Mouse (Mus musculus) lung, adult 2 months (tissue): Measurements from ENCODE around the gene Cfap97d2. TPM values are rescaled to one million over a fixed set of nuclear protein-coding genes. Genes with fewer than 3 reads are reported as not detected.

Experiments used
- DNase-seq: peaks from one replicate; pipeline ENCODE4 v3.0.0; 2022
- H3K4me1 ChIP-seq: fragments of 200-500 bp; 2 replicates; pipeline ENCODE4 v1.6.1; 2011; ENCODE audit warnings: low read length; ENCODE audit not compliant: control insufficient read depth, insufficient read depth
- H3K4me3 ChIP-seq: fragments of 200-500 bp; replicated peaks from 2 replicates; pipeline ENCODE3; 2011; ENCODE audit warnings: low read depth, mild to moderate bottlenecking, control low read depth, low read length; ENCODE audit errors: extremely low read depth
- CTCF ChIP-seq: fragments of 200-500 bp; IDR thresholded peaks from 2 replicates; pipeline ENCODE4 v1.5.1; 2011; ENCODE audit warnings: mild to moderate bottlenecking, low read length, control low read depth; ENCODE audit not compliant: insufficient read depth
- POLR2A ChIP-seq: fragments of 200-500 bp; IDR thresholded peaks from 2 replicates; pipeline ENCODE4 v1.6.1; 2011; ENCODE audit warnings: low read depth, mild to moderate bottlenecking, control low read depth, low read length, borderline replicate concordance; ENCODE audit errors: extremely low read depth
- WGBS: fragments of 180-500 bp; shearing (Covaris S2); methylation state at CpG from one replicate; pipeline ENCODE4 v1.1.7; 2018; 5-methylcytosine and 5-hydroxymethylcytosine counted together
- polyA plus RNA-seq: library from polyadenylated mRNA; depleted of rRNA; stranded (reverse); fragments of >200 nt; gene quantifications from 2 replicates; pipeline ENCODE4 v1.2.3, GENCODE M21; 2012

Cfap97d2 gene
- polyA plus RNA-seq, 1 experiment = 2.5 TPM

GRCm38 (mm10) chr8:13673215-13673614, 32.5 kb upstream of the Cfap97d2 start:
- WGBS = 73% methylated on average over 4 of the region's 4 CpGs
- TF ChIP-seq POLR2A (no peak), CTCF (no peak)
- no peak for DNase-seq
- H3K4me1 ChIP-seq = peaks cover 18% of the 10 kb centered on the region
- H3K4me3 ChIP-seq = no peak overlapping the region

DNA sequence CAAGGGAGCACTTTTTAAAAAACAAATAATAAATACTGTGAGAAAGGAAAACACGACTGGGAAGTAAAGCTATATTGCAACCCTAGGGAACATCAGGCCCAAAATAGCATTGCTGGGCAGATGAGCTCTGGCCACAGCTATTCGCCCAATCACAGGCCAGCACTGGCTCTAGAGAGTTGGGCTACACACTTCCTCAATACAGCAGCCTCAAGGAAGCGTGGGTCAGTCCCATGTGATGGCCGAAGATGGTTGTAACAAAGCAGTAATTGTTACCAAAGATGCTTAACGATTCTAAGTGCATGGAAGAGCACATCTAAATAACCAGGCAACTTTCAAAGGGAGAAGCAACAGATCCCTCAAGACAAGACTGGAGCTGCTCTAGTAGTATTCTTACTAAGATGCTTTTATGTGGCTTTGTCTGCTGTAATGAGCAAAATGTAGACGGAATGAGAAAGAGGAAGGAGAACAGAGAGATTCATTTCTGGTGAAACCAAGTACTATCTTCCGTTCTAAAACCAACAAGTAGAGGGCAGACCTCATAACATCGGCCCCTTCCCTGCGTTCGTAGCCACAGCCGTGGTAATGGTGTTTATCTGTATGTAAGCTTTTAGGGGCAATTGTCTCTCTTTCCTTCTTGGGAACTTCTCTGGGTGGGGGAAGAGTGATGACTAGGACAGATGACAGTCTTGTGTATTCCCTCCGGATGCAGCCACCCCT, 31.2 kb upstream of the Cfap97d2 start:
- peak overlapping the region; percentile 27 for H3K4me3 ChIP-seq
- 35% methylated on average over 12 of the region's 12 CpGs for WGBS
- no peak for TF ChIP-seq CTCF
- TF ChIP-seq POLR2A = no peak
- peaks cover 15% of the 10 kb centered on the region for H3K4me1 ChIP-seq
- no peak for DNase-seq

DNA sequence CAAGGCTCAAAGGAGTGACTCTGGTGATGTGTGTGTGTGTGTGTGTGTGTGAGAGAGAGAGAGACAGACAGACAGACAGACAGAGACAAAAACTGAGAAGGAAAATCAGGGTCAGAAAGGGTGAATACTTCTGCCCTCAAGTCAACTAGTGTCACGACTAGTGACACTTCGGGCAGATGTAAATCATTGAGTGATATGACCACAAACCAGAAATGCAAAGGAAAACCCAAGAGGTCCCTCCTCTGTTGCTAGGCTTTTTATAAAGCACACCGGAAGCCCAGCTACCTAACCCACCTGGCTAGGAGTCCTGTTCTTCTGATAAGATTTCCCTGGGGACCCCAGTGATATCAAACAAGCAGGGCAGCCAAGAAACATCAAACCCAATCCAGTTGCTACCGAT, 30.6 kb upstream of the Cfap97d2 start:
- Histone ChIP-seq H3K4me1 (peaks cover 11% of the 10 kb centered on the region), H3K4me3 (peak overlapping the region; percentile 27)
- WGBS = 43% methylated on average over 4 of the region's 4 CpGs
- DNase-seq = no peak
- TF ChIP-seq POLR2A (no peak), CTCF (no peak)

DNA sequence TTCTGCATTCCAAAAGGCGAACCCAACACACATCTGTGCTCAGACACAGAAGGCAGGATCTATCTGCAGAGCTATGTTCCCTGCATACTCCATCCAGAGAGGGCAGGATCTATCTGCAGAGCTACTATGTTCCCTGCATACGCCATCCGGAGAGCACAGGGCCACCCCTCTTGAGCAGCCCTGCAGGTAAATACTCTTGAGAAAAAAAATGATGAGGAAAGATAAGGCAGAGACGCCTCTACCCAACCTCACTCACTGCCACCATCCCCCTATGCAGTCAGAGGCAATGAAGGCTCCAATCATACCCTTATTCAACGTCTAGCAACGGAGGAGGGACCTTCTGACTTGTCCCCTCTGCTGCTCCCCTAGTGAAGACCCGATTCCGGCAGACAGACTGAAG, 30.2 kb upstream of the Cfap97d2 start:
- 32% methylated on average over 8 of the region's 8 CpGs for WGBS
- no peak for DNase-seq
- TF ChIP-seq POLR2A (no peak), CTCF (no peak)
- H3K4me3 ChIP-seq = peak overlapping the region; percentile 79
- peaks cover 10% of the 10 kb centered on the region for H3K4me1 ChIP-seq

DNA sequence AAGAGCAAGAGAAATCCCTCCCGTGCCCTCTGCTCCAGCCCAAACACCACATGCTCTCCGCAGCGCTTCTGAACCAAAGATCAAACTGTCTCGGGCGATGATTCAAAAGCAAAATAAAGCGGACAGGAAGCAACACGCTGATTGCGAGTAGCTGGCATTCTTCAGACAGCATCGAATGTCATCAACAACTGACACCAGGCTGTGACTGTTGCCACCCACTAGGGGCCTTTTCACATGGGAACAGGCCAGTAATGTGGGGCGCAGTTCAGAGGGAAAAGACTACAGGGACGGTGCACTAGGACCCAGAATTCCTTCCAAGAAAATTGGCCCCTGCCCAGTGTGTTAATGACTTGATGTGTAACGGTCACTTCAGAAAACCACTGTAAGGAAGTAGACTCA, 29.4 kb upstream of the Cfap97d2 start:
- peaks cover 10% of the 10 kb centered on the region for H3K4me1 ChIP-seq
- DNase-seq = peak; percentile 61
- TF ChIP-seq POLR2A (no peak; the same call in 1 of the 2 replicates), CTCF (peak; percentile 11; the same call in 1 of the 2 replicates)
- WGBS = under 1% methylated on average over 12 of the region's 12 CpGs
- H3K4me3 ChIP-seq = peak overlapping the region; percentile 79

DNA sequence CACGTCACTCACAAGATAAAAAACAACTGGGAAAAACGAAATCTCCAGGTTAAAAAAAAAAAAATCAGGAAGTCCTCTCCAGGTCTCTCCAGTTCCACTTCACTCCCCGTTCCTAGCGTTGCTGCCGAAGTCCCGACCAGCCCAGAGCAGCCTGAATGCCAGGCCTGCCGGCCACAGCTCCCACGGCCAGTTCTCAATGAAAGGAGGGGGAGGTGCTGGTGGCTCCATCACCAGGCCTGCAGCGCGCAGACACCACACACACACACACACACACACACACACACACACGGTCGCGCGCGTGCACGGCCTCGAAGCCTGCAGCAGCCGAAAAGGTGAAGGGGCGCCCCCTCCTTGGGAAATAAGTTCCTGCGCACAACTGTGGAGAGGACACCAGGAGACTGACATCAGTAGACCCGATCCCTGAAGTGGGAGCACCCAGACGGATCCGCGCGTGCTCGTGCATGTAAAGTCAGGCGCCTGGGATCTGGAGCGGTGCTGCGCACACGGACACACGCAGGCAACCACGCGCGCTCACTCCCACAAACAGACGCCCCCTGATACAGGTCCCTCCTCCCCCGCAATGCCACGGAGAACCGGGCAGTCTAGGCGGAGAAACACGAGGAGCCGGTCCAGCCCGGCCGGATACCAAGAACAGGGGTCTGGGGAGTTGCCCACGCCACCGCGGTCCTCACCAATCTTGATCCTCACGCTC, 28.8 kb upstream of the Cfap97d2 start:
- WGBS = under 1% methylated on average over 47 of the region's 47 CpGs
- TF ChIP-seq POLR2A (0 out of 2 replicates have a peak, but pooled peaks have one; percentile 5), CTCF (no peak)
- DNase-seq = peak; percentile 53
- peak overlapping the region; percentile 79 for H3K4me3 ChIP-seq
- H3K4me1 ChIP-seq = peaks cover 7% of the 10 kb centered on the region

- H3K4me3 ChIP-seq = peak within 1 kb of the TSS; percentile 79
- peak; percentile 74; the same call in 1 of the 2 replicates for TF ChIP-seq POLR2A
- no peak for TF ChIP-seq CTCF
- peaks cover 7% of the 10 kb centered on the region for H3K4me1 ChIP-seq
- under 1% methylated on average over 42 of the region's 42 CpGs for WGBS
- DNase-seq = peak; percentile 92
Measured at GRCm38 (mm10) chr8:13677413-13677883, 28.2 kb upstream of the Cfap97d2 start, which contains the start of gene Rasa3. Gene Rasa3, minus strand, starts transcription at chr8:13677603.

DNA sequence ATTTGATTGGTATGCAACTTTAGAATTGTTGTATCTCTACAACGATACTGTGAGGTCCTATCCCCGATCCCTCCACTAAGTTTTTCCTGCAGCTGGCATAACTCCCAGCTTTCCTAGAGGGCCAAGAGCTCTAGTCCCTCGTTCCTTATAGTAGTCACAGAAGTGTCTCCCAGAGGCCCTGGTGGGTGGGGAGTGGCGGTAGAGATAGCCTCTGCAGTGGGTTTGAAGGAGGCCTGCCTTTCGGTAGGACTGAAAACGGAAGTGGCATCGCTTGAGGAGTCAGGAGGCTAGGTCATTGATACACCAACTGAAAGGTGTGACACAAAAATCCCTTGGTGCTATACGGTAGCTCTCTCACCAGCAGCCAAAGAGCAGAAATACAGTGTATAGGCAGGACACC, 27.5 kb upstream of the Cfap97d2 start:
- 27% methylated on average over 8 of the region's 8 CpGs for WGBS
- TF ChIP-seq CTCF (no peak), POLR2A (no peak)
- Histone ChIP-seq H3K4me3 (no peak overlapping the region), H3K4me1 (peaks cover 7% of the 10 kb centered on the region)
- DNase-seq = no peak

DNA sequence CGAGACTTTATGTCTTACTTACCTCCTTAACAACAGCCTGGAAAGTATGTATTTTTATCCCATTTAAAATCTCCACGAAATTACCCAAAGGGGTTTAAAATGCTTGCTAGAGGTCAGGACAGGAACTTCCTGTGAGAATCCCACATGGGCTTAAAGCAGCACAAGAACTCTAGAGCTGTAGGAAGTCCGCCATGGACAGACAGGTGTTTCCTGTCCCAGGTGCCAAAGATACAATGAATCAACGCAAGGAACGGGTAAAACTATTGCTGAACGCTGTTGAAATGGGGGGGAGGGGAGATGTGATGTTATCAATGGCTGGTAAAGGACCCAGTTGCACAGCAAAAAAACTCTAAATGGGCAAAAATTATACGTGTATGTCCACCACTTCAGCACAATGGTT, 21.6 kb upstream of the Cfap97d2 start:
- no peak for DNase-seq
- 34% methylated on average over 7 of the region's 7 CpGs for WGBS
- TF ChIP-seq CTCF = no peak
- TF ChIP-seq POLR2A = no peak
- H3K4me3 ChIP-seq = no peak overlapping the region
- H3K4me1 ChIP-seq = peaks cover 8% of the 10 kb centered on the region

DNA sequence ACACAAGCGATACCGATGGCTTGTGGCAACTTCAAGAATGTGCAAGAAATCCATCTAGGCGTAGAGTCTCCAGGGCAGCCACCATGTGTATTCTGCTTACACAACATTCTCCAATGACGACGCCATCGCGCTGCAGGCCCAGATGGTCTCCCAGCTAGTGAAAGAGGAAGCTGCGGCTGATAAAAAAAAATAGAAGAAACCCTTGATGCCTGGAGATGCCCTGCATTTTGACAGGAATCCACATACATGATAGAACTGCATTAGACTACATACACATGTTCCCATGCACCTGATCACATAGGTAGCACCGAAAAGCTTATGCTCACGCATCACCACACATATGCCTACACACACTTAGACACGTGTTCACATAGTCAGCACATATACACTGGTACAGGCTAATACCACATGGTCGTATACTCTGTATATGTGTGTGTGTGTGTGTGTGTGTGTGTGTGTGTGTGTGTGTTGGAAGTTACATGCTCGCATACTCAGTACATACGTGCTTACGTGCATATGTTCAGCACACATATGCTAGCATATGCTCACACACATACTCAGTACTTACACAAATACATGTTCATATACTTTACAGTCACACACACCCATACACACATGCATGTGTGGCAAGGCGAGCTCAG, 19.9 kb upstream of the Cfap97d2 start:
- no peak overlapping the region for H3K4me3 ChIP-seq
- 87% methylated on average over 16 of the region's 16 CpGs for WGBS
- no peak for DNase-seq
- peaks cover 6% of the 10 kb centered on the region for H3K4me1 ChIP-seq
- TF ChIP-seq CTCF = no peak
- no peak for TF ChIP-seq POLR2A

DNA sequence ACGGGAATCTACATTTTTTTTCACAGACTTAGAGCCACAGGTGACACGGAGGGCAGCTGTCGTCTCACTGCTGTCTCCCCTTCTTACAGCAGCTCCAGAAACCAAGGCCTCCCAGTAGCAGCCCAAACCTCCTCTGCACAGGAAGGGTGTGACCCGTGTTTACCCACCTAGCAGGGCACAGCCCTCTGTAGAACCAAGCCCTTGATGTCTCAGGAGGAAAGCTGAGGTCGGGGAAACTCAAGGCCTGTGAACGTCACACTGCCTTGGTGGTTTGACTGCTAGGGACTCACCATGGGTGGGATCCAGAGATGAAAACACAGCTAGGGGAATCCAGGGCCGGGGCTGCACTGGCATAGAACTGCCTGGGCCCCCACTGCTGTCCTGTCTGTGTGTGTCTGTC, 19.3 kb upstream of the Cfap97d2 start:
- WGBS = 47% methylated on average over 7 of the region's 7 CpGs
- H3K4me1 ChIP-seq = peaks cover 6% of the 10 kb centered on the region
- TF ChIP-seq POLR2A (no peak), CTCF (no peak)
- H3K4me3 ChIP-seq = no peak overlapping the region
- DNase-seq = no peak
